Mouse (Mus musculus): ENCODE data around the gene Iqck. TPM values are rescaled to one million over a fixed set of nuclear protein-coding genes. Genes with fewer than 3 reads are reported as not detected.

Gene Iqck
- polyA plus RNA-seq, 1 experiment from 2014 or later: 4.5 TPM

GRCm38 (mm10) chr7:118968870-118969269, 113.3 kb downstream of the Iqck start:
- TF ChIP-seq CTCF (IDR thresholded peaks at IDR 0.05): no peak

GRCm38 (mm10) chr7:118971499-118971898, 115.9 kb downstream of the Iqck start:
- ATAC-seq: no peak
- no peak for TF ChIP-seq CTCF (IDR thresholded peaks at IDR 0.05)
- POLR2A ChIA-PET: no interaction called here
- no peak for DNase-seq (ENCODE audit: low read depth, low spot score)
- no peaks in the 10 kb centered on the region for H3K27me3 ChIP-seq
- CTCF ChIA-PET: interaction anchor here (1.5 kb wide), 1 partner anchor 9 kb away, joined by 4 read pairs; no protein-coding TSS in a partner anchor
- in situ Hi-C loops (cut with MboI; ENCODE audit: low pct_unique_long_range_greater_than_20kb): no loop called here

More at GRCm38 (mm10) chr7:118968870-118969269, 113.3 kb downstream of the Iqck start:
- no peak for DNase-seq (ENCODE audit: low read depth, low spot score)
- H3K27me3 ChIP-seq: no peaks in the 10 kb centered on the region
- ChIA-PET CTCF (interaction anchor here (1.0 to 1.5 kb wide), 2 partner anchors 9 to 15 kb away, joined by 3 read pairs; no protein-coding TSS in a partner anchor), POLR2A (no interaction called here)
- no peak for ATAC-seq
- in situ Hi-C loops (cut with MboI; ENCODE audit: low pct_unique_long_range_greater_than_20kb): no loop called here

GRCm38 (mm10) chr7:118972306-118972705, 116.8 kb downstream of the Iqck start:
- TF ChIP-seq CTCF (IDR thresholded peaks at IDR 0.05): no peak
- ATAC-seq: no peak
- in situ Hi-C loops (cut with MboI; ENCODE audit: low pct_unique_long_range_greater_than_20kb): no loop called here
- DNase-seq (ENCODE audit: low read depth, low spot score): no peak
- no peaks in the 10 kb centered on the region for H3K27me3 ChIP-seq
- POLR2A ChIA-PET: no interaction called here
- CTCF ChIA-PET: interaction anchor here (1.5 kb wide), 2 partner anchors 9 to 24 kb away, joined by 4 to 5 read pairs; no protein-coding TSS in a partner anchor

GRCm38 (mm10) chr7:118973377-118973776, 117.8 kb downstream of the Iqck start:
- ChIA-PET POLR2A (no interaction called here), CTCF (interaction anchor here (1.5 kb wide), 2 partner anchors 8 to 23 kb away, joined by 4 to 5 read pairs; no protein-coding TSS in a partner anchor)
- ATAC-seq (no peak), DNase-seq (ENCODE audit: low read depth, low spot score) (no peak)
- in situ Hi-C loops (cut with MboI; ENCODE audit: low pct_unique_long_range_greater_than_20kb): no loop called here
- H3K27me3 ChIP-seq: no peaks in the 10 kb centered on the region
- TF ChIP-seq CTCF (IDR thresholded peaks at IDR 0.05): no peak

GRCm38 (mm10) chr7:118975837-118976236, 120.3 kb downstream of the Iqck start:
- no peak for ATAC-seq
- H3K27me3 ChIP-seq: no peaks in the 10 kb centered on the region
- in situ Hi-C loops (cut with MboI; ENCODE audit: low pct_unique_long_range_greater_than_20kb): no loop called here
- no peak for DNase-seq (ENCODE audit: low read depth, low spot score)
- no peak for TF ChIP-seq CTCF (IDR thresholded peaks at IDR 0.05)
- ChIA-PET CTCF (no interaction called here), POLR2A (no interaction called here)

GRCm38 (mm10) chr7:118976414-118977166, 121.0 kb downstream of the Iqck start:
- in situ Hi-C loops (cut with MboI; ENCODE audit: low pct_unique_long_range_greater_than_20kb): no loop called here
- no peak for DNase-seq (ENCODE audit: low read depth, low spot score)
- H3K27me3 ChIP-seq: no peaks in the 10 kb centered on the region
- no peak for TF ChIP-seq CTCF (IDR thresholded peaks at IDR 0.05)
- ChIA-PET CTCF (interaction anchor here (1.3 to 1.8 kb wide), 3 partner anchors 8 to 14 kb away, joined by 3 to 4 read pairs (median 3); no protein-coding TSS in a partner anchor), POLR2A (no interaction called here)
- no peak for ATAC-seq

GRCm38 (mm10) chr7:118977167-118977543, 121.6 kb downstream of the Iqck start:
- H3K27me3 ChIP-seq: no peaks in the 10 kb centered on the region
- POLR2A ChIA-PET: no interaction called here
- in situ Hi-C loops (cut with MboI; ENCODE audit: low pct_unique_long_range_greater_than_20kb): no loop called here
- no peak for TF ChIP-seq CTCF (IDR thresholded peaks at IDR 0.05)
- CTCF ChIA-PET: interaction anchor here (1.3 to 1.8 kb wide), 4 partner anchors 8 to 14 kb away, joined by 3 to 4 read pairs (median 4); no protein-coding TSS in a partner anchor
- DNase-seq (ENCODE audit: low read depth, low spot score) (no peak), ATAC-seq (no peak)

GRCm38 (mm10) chr7:118979121-118979520, 123.6 kb downstream of the Iqck start:
- in situ Hi-C loops (cut with MboI; ENCODE audit: low pct_unique_long_range_greater_than_20kb): no loop called here
- no peak for DNase-seq (ENCODE audit: low read depth, low spot score)
- no peaks in the 10 kb centered on the region for H3K27me3 ChIP-seq
- ChIA-PET POLR2A (no interaction called here), CTCF (no interaction called here)
- no peak for TF ChIP-seq CTCF (IDR thresholded peaks at IDR 0.05)
- no peak for ATAC-seq

- ATAC-seq: no peak
- no peak for TF ChIP-seq CTCF (IDR thresholded peaks at IDR 0.05)
- POLR2A ChIA-PET: interaction anchor here (1.1 kb wide), 1 partner anchor 51 kb away, joined by 3 read pairs; no protein-coding TSS in a partner anchor
- CTCF ChIA-PET: no interaction called here
- DNase-seq (ENCODE audit: low read depth, low spot score): no peak
- no peaks in the 10 kb centered on the region for H3K27me3 ChIP-seq
- in situ Hi-C loops (cut with MboI; ENCODE audit: low pct_unique_long_range_greater_than_20kb): no loop called here
Observed at GRCm38 (mm10) chr7:118979708-118980107, 124.2 kb downstream of the Iqck start.

GRCm38 (mm10) chr7:118981346-118981745, 125.8 kb downstream of the Iqck start:
- in situ Hi-C loops (cut with MboI; ENCODE audit: low pct_unique_long_range_greater_than_20kb): no loop called here
- DNase-seq (ENCODE audit: low read depth, low spot score): no peak
- H3K27me3 ChIP-seq: no peaks in the 10 kb centered on the region
- TF ChIP-seq CTCF (IDR thresholded peaks at IDR 0.05): no peak
- no peak for ATAC-seq
- CTCF ChIA-PET: interaction anchor here (1.1 to 1.3 kb wide), 2 partner anchors 9 to 29 kb away, joined by 3 to 4 read pairs; no protein-coding TSS in a partner anchor
- POLR2A ChIA-PET: interaction anchor here (0.9 kb wide), 1 partner anchor 111 kb away, joined by 3 read pairs; no protein-coding TSS in a partner anchor

- no peak for TF ChIP-seq CTCF (IDR thresholded peaks at IDR 0.05)
- H3K27me3 ChIP-seq: no peaks in the 10 kb centered on the region
- CTCF ChIA-PET: interaction anchor here (0.9 to 1.1 kb wide), 3 partner anchors 22 to 53 kb away, joined by 3 read pairs; no protein-coding TSS in a partner anchor
- POLR2A ChIA-PET: no interaction called here
- in situ Hi-C loops (cut with MboI; ENCODE audit: low pct_unique_long_range_greater_than_20kb): no loop called here
- no peak for DNase-seq (ENCODE audit: low read depth, low spot score)
- ATAC-seq: no peak
Observed at GRCm38 (mm10) chr7:118981831-118982230, 126.3 kb downstream of the Iqck start.
